Mouse (Mus musculus): ENCODE measurements around the gene Cat. TPM values are rescaled to one million over a fixed set of nuclear protein-coding genes. Genes with fewer than 3 reads are reported as not detected.

Cat gene
- total RNA-seq, 2 experiments from 2014 or later = 371 to 498 TPM

DNA sequence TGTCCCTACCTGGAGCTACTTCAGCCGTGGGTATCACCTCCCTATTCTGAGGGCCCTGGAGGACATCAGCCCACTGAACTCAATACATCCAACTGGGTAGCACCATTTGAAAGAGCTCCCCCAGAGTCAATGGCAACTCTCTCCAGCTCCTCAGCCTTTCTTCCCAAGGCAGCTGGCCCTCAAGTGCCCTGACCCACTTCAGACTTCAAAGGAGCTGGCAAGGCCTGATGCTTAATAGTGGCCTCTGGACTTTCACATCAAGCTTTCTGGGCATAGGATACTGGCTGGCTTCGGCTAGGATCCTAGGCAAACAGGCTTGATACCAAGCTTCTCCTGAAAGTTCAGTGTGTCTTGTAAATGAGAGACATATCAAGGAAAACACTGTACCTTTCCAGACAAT is 49.9 kb downstream of the Cat start:
- no peak for DNase-seq

DNA sequence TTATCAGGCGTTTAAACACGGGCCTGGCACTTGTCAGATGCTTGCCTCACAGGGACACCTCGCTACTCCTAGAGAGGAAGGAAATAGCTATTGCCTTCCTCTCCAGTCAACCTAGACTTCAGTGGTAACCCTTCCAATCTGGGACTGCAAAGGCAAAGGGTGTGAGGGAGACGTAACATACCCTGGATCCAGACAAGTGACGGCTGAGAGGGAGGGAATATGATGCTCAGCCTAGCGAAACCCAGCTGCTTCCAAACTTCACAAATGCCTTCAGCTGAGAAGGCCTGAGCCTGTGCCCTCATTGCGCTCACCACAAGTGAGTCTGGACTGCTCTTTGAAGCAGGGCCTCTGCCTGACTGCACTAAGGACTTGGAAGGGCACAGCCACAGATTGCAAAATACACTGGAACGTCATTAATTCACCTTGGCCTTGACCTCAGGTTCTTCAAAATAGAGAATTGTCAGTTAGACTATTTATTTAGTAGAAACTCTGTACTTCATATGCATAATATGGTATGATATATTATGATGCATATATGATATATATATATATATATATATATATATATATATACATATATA is 52.2 kb downstream of the Cat start:
- DNase-seq = peak; percentile 29

- no peak for DNase-seq
Observed at GRCm38 (mm10) chr2:103430712-103431111, 54.2 kb downstream of the Cat start.

GRCm38 (mm10) chr2:103428356-103428755 is 56.6 kb downstream of the Cat start:
- no peak for DNase-seq

- no peak for DNase-seq
Observed at GRCm38 (mm10) chr2:103425456-103426063, 59.4 kb downstream of the Cat start.

GRCm38 (mm10) chr2:103424349-103425026 is 60.5 kb downstream of the Cat start:
- peak; percentile 72 for DNase-seq

GRCm38 (mm10) chr2:103423884-103424283 is 61.1 kb downstream of the Cat start:
- DNase-seq = no peak

GRCm38 (mm10) chr2:103420650-103421507 is 64.1 kb downstream of the Cat start:
- no peak for DNase-seq

- DNase-seq = no peak
Observed at GRCm38 (mm10) chr2:103415774-103416173, 69.2 kb downstream of the Cat start.

DNA sequence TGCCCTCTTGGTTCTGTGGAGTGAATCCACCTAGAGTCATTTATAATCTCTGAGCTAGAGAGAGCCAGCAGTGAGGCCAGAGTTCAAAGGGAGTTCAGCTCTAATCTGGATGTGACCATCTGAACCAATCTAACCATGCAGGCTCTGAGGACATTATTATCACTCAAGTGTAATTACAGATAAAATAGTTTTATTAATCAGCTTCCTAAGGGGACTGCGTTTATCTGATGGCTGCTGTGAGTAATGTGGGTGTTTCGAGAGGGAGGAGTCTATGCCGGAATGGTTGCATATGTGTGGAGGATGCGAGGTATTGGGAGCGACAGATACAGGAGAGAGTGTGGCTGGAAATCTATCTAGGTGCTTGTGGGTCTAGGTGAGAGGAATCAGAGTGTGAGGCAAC is 71.6 kb downstream of the Cat start:
- no peak for DNase-seq

DNA sequence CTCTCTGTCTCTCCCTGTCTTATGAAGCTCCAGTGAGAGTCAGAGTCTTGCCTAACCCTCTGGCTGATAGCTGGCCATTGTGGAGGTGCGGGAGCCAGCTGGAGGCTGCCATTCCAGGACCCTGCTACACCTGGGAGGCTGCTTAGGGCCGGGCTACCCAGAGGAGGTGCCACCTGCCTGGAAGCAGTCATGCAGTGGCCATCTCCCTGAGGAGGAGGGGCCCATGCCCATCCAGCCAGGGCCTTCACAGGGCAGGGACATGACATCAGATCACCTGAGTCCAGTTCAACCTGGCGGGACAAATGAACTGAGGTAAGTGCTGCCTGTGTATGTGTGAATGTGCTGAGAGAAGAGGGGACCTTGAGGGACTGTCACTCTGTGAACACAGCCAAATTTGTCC is 73.1 kb downstream of the Cat start:
- DNase-seq = no peak

- DNase-seq = peak; percentile 18
Observed at GRCm38 (mm10) chr2:103411348-103411747, 73.6 kb downstream of the Cat start, which contains the start of gene Elf5. Elf5 (plus strand) TSS chr2:103411688.

GRCm38 (mm10) chr2:103406239-103406638 is 78.7 kb downstream of the Cat start:
- DNase-seq = no peak

Other genes with a start within 250 kb of the Cat start
- under 1 TPM; 0.36 to 0.48 TPM for gene Ehf, start 181.9 kb downstream of the Cat start, total RNA-seq (2021)
- not detected for gene Elf5, start 73.5 kb downstream of the Cat start, total RNA-seq (2021)
- 10 to 100 TPM; 10.7 to 12.3 TPM for gene Abtb2, start 81.2 kb upstream of the Cat start, total RNA-seq (2021)